In genomic region chr9:33611511-33611910, GRCm38 (mm10) we compare ENCODE assay signal across 18 mouse cellular contexts.
"Had no signal": no experiment of that assay in that cellular context is flagged by ENCODE, and none has a peak within 500 bp of the region (broad histone marks: within the 10 kb centered on the region; RNA-seq: fewer than 3 reads in every experiment).

No protein-coding gene starts in this region.

- H3K36me3 ChIP-seq: midbrain, embryonic 10.5 days; midbrain, embryonic 12.5 days; neural tube, embryonic 13.5 days; neural tube, embryonic 15.5 days had no signal

- H3K9ac ChIP-seq: liver, embryonic 14.5 days; lung, embryonic 14.5 days; midbrain, embryonic 12.5 days; neural tube, embryonic 13.5 days; neural tube, embryonic 15.5 days had no signal

- H3K27ac ChIP-seq: liver, embryonic 14.5 days; midbrain, embryonic 10.5 days; midbrain, embryonic 12.5 days; neural tube, embryonic 13.5 days; neural tube, embryonic 15.5 days had no signal

- H3K27me3 ChIP-seq: midbrain, embryonic 12.5 days; neural tube, embryonic 13.5 days; neural tube, embryonic 15.5 days had no signal

- H3K4me2 ChIP-seq: lung, embryonic 14.5 days; midbrain, embryonic 12.5 days; neural tube, embryonic 13.5 days; neural tube, embryonic 15.5 days had no signal

- H3K4me1 ChIP-seq: midbrain, embryonic 10.5 days; midbrain, embryonic 12.5 days; neural tube, embryonic 13.5 days; neural tube, embryonic 15.5 days had no signal

- ATAC-seq: midbrain, embryonic 16.5 days had no signal

- H3K9me3 ChIP-seq: midbrain, embryonic 10.5 days; midbrain, embryonic 12.5 days; neural tube, embryonic 13.5 days; neural tube, embryonic 15.5 days had no signal

- H3K4me3 ChIP-seq: midbrain, embryonic 10.5 days; midbrain, embryonic 12.5 days; myocyte; neural tube, embryonic 13.5 days; neural tube, embryonic 15.5 days had no signal

- DNase-seq: lung, adult 18-20 months; lung, embryonic 14.5 days; lung, postnatal 10 days; lung, postnatal 4 days; midbrain, embryonic 14.5 days; retina, postnatal 1 day; right cerebral cortex, postnatal 25 days; spleen, adult 18-20 months; thymus, adult 18-20 months; thymus, postnatal 14 days; thymus, postnatal 36 days had no signal
